Mouse (Mus musculus) mouse trophoblast stem cell (cell line): ENCODE results near the gene 1500015O10Rik.

Source experiments
- in situ Hi-C, 2 experiments: fragments of 300-500 bp; cut with MseI, MboI; formaldehyde crosslinking; loops; 2 replicates in 1 of 2; 3 replicates in 1 of 2; pipeline ENCODE4 v1.15.1; 2025

1500015O10Rik gene

GRCm38 (mm10) chr1:43772694-43773093 is 42.3 kb downstream of the 1500015O10Rik start:
- in situ Hi-C loops = no loop called here

DNA sequence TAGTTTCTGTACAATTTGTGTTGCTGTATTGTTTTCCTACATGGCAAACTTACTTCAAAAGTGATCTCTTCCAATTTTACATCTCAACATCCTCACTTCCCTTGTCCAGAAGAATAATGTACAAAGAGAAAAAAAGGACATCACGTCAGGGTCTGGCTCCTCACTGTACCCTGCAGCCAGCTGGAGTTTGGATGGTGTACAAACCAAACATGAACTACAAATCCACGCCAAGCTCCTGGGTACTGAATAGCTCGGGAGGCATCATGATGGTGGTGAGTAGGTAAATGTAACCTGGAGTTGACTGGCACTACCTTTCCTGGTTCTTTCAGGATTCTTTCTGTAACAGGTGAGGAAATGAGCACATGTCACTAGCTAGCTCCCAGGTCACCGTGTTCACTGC is 43.7 kb downstream of the 1500015O10Rik start:
- in situ Hi-C loops = no loop called here

DNA sequence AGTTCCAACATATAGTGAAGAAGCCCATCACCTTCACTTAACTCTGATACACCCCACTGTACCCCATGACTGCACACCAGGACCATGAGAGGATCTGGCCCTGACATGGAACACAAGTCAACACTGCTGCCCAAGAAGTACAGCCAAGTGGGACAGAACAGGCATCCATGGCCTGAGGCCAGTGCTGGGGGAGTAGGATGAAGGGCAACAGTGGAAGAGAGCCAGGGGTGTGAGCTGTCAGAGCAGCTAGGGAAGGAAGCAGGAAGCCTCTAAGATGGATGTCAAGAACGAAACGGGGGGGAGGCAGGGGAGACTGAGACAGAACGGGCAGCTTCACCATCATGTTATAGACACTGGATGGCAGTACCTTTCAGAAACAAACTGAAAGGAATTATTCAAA is 45.7 kb downstream of the 1500015O10Rik start:
- in situ Hi-C loops = no loop called here

GRCm38 (mm10) chr1:43781195-43781594 is 50.8 kb downstream of the 1500015O10Rik start:
- in situ Hi-C loops = no loop called here

DNA sequence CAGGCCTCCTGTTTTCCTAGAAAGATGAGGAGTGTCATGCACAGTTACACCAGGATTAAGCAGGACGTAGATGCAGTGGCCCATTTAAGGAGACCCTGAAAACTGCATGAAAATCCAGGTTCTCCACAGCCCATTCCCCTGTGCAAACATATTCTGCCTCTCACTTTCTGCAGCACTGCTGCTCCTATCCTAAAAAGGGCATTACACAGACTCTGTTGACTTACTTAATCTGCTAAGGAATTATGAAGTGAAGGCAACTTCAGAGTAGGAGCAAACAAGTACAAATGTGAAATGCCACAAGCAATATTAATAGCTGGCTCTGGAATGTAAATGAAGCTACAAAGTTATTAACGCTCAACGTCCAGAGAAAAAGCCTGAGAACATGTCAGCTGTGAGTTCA is 51.3 kb downstream of the 1500015O10Rik start:
- in situ Hi-C loops = no loop called here

DNA sequence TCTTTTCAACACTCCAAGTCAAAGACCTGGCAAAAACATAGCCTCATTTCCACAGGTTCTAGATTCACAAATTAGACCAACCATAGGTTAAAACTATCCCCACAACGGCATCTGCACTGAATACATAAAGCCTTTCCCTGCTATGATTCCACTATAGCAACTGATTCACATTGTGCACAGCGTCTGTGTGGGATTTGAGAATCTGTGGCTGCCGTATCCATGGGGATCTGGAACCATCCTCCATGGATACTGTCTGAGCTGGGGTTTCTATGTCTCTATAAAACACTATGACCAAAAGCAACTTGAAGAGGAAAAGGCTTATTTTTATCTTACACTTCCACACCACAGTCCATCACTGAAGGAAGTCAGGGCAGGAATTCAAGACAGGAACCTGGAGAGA is 52.3 kb downstream of the 1500015O10Rik start:
- in situ Hi-C loops = no loop called here

- in situ Hi-C loops = no loop called here
Measured at GRCm38 (mm10) chr1:43783186-43783585, 52.8 kb downstream of the 1500015O10Rik start.

- in situ Hi-C loops = no loop called here
Measured at GRCm38 (mm10) chr1:43785316-43785715, 54.9 kb downstream of the 1500015O10Rik start.

- in situ Hi-C loops = no loop called here
Measured at GRCm38 (mm10) chr1:43786711-43787110, 56.3 kb downstream of the 1500015O10Rik start.

DNA sequence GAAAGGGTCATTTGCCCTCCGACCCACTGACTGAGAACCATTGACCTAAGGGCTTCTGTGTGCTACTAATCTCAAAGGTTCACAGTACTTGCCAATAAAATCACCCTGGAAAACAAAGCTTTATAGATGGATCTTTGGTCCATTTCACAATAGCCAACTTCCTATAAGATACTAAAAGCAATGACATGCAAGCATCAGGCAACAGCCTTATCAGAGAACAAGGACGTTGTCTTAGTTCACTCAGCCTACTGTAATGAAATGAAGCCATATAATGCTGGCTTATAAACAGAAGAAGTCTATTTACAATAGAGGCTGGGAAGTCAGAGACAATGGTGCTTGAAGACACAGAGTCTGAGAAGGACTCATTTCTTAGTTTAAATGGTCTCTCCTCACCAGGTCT is 59.4 kb downstream of the 1500015O10Rik start:
- in situ Hi-C loops = no loop called here
